Mouse (Mus musculus): Measurements from ENCODE around the gene Fosl1. TPM values are rescaled to one million over a fixed set of nuclear protein-coding genes. Genes with fewer than 3 reads are reported as not detected.
"Not testable (repeated sequence)": the region's sequence is repeated elsewhere in the genome, so short reads cannot be mapped to it uniquely, and the experiment has no call there.

The Fosl1 gene
- total RNA-seq, 2 experiments from 2014 or later, result 0.20 TPM; not detected in 1

GRCm38 (mm10) chr19:5481398-5481797 lies 34.1 kb downstream of the Fosl1 start:
- DNase-seq (ENCODE audit: low spot score in 2 of 2), result no peak

GRCm38 (mm10) chr19:5483386-5484359 lies 36.3 kb downstream of the Fosl1 start:
- DNase-seq (ENCODE audit: low spot score in 2 of 2), result no peak

GRCm38 (mm10) chr19:5484496-5484895 lies 37.1 kb downstream of the Fosl1 start:
- no peak for DNase-seq (ENCODE audit: low spot score in 2 of 2)

GRCm38 (mm10) chr19:5485371-5485770 lies 38.0 kb downstream of the Fosl1 start:
- no peak for DNase-seq (ENCODE audit: low spot score in 2 of 2)

- DNase-seq (ENCODE audit: low spot score in 2 of 2), result no peak
These were observed 38.5 kb downstream of the Fosl1 start for GRCm38 (mm10) chr19:5485821-5486220.

- DNase-seq (ENCODE audit: low spot score in 2 of 2), result no peak
These were observed 38.9 kb downstream of the Fosl1 start for GRCm38 (mm10) chr19:5486286-5486685.

- no peak for DNase-seq (ENCODE audit: low spot score in 2 of 2)
These were observed 39.4 kb downstream of the Fosl1 start for GRCm38 (mm10) chr19:5486771-5487170.

- DNase-seq (ENCODE audit: low spot score in 2 of 2), result peak; percentile 92 to 96
These were observed 40.6 kb downstream of the Fosl1 start, which contains the start of gene Mus81 for GRCm38 (mm10) chr19:5487768-5488550. Gene Mus81 (minus strand): TSS chr19:5488402.

GRCm38 (mm10) chr19:5488878-5489571 lies 41.7 kb downstream of the Fosl1 start:
- peak; percentile 89 to 94 for DNase-seq (ENCODE audit: low spot score in 2 of 2)

GRCm38 (mm10) chr19:5489721-5490120 lies 42.4 kb downstream of the Fosl1 start:
- not testable (repeated sequence) for DNase-seq (ENCODE audit: low spot score in 2 of 2)

GRCm38 (mm10) chr19:5490313-5490897 lies 43.1 kb downstream of the Fosl1 start, which contains the start of gene Cfl1:
Gene Cfl1 (plus strand): TSS chr19:5490455.
- DNase-seq (ENCODE audit: low spot score in 2 of 2), result peak; percentile 75 to 89

GRCm38 (mm10) chr19:5490898-5491708 lies 43.8 kb downstream of the Fosl1 start:
- DNase-seq (ENCODE audit: low spot score in 2 of 2), result peak; percentile 59 to 79

- no peak for DNase-seq (ENCODE audit: low spot score in 2 of 2)
These were observed 45.3 kb downstream of the Fosl1 start for GRCm38 (mm10) chr19:5492641-5493040.

- not testable (repeated sequence) for DNase-seq (ENCODE audit: low spot score in 2 of 2)
These were observed 46.0 kb downstream of the Fosl1 start for GRCm38 (mm10) chr19:5493301-5493721.

GRCm38 (mm10) chr19:5494314-5494713 lies 47.0 kb downstream of the Fosl1 start:
- DNase-seq (ENCODE audit: low spot score in 2 of 2), result no peak

- no peak for DNase-seq (ENCODE audit: low spot score in 2 of 2)
These were observed 48.2 kb downstream of the Fosl1 start for GRCm38 (mm10) chr19:5495353-5496051.

- no peak for DNase-seq (ENCODE audit: low spot score in 2 of 2)
These were observed 48.7 kb downstream of the Fosl1 start for GRCm38 (mm10) chr19:5496052-5496370.

- no peak for DNase-seq (ENCODE audit: low spot score in 2 of 2)
These were observed 53.1 kb downstream of the Fosl1 start for GRCm38 (mm10) chr19:5500330-5500875.

GRCm38 (mm10) chr19:5503687-5504086 lies 56.3 kb downstream of the Fosl1 start, which contains the start of gene 1700020D05Rik:
Gene 1700020D05Rik (minus strand): TSS chr19:5503787.
- no peak for DNase-seq (ENCODE audit: low spot score in 2 of 2)
